ENCODE assay signal across 11 mouse cellular contexts in genomic region chr11:19931569-19932230, GRCm38 (mm10). TPM values are rescaled to one million over a fixed set of nuclear protein-coding genes. Genes with fewer than 3 reads are reported as not detected.
DNase-seq lines count a peak whose midpoint lies in the region.
"Had no signal": no experiment of that assay in that cellular context is flagged by ENCODE, and none has a peak within 500 bp of the region (broad histone marks: within the 10 kb centered on the region; RNA-seq: fewer than 3 reads in every experiment).

No protein-coding gene starts in this region.

- peak; percentile 22 for DNase-seq in cerebellum, adult 8-10 months
- DNase-seq in cerebellum, adult 11 months = no peak
- DNase-seq in heart, adult 11 months = peak; percentile 70
- DNase-seq in heart, adult 8-10 months (ENCODE audit: low spot score) = no peak
- DNase-seq in cerebellum, postnatal 10 days = peak; percentile 45 to 59
- no peak for DNase-seq in left cerebral cortex, adult 9 months (ENCODE audit: low spot score in 2 of 2)
- DNase-seq in neural tube, embryonic 10.5 days (ENCODE audit: extremely low spot score, low spot score) = no peak
- DNase-seq: adrenal gland, adult 2 months; adrenal gland, postnatal 10 days; adrenal gland, postnatal 25 days; forebrain, postnatal 0 days had no signal

RNA-seq across cellular contexts. Expression of gene Spred2, which starts 7.5 kb away (rescaled TPM):
- 10 to 100 TPM; 17.0 to 20.7 (median 20.0) TPM for total RNA-seq in heart, adult 8-10 months (2022)

Comparison
In these comparisons a context has a peak if more than half of its experiments do, and no peak if none do; other contexts are left out.
1. DNase-seq: peak in cerebellum, adult 8-10 months (single experiment), heart, adult 11 months (single experiment) and cerebellum, postnatal 10 days (2 of 2); none in cerebellum, adult 11 months (single experiment), heart, adult 8-10 months (single experiment), left cerebral cortex, adult 9 months (0 of 2) and neural tube, embryonic 10.5 days (single experiment).